ENCODE assay signal across 20 mouse cellular contexts in the genomic region with DNA sequence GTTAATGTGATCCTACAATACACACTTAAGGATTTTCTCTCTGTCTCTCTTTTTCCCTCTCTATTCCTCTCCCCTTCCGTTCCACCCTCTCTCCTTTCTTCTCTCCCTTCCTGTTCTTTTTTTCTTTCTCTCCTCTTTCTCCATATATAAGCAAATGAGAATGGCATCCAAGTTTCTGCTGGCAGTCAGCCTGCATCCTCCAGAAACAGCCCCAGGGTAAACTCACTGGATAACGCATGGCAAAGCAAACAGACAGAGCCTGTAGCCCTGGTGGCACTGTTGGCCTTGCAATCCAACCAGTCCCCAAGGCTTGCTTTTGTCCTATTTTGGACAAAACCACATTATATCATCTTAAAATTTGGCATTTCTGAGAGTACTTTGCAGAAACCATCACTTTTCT. TPM values are rescaled to one million over a fixed set of nuclear protein-coding genes. Genes with fewer than 3 reads are reported as not detected.
A peak's percentile ranks its signal among the peaks of the same experiment; 100 is the strongest.
DNase-seq lines count a peak whose midpoint lies in the region; ATAC-seq and TF ChIP-seq lines count a peak whose summit lies in the region.
"Had no signal": no experiment of that assay in that cellular context is flagged by ENCODE, and none has a peak within 500 bp of the region (broad histone marks: within the 10 kb centered on the region; RNA-seq: fewer than 3 reads in every experiment).

No protein-coding gene starts in this region.

- H3K4me1 ChIP-seq in kidney, embryonic 15.5 days: peaks cover 13% of the 10 kb centered on the region; the same call in 1 of the 2 replicates
- 0 out of 2 replicates have a peak, but pooled peaks cover 6% of the 10 kb centered on the region for H3K4me1 ChIP-seq in stomach, embryonic 15.5 days
- H3K4me1 ChIP-seq in stomach, postnatal 0 days (replicated peaks; ENCODE audit: control insufficient read depth, insufficient read depth): 0 out of 2 replicates have a peak, but pooled peaks cover 2% of the 10 kb centered on the region
- H3K4me1 ChIP-seq: hindbrain, embryonic 12.5 days had no signal

- no peak overlapping the region for H3K27ac ChIP-seq in kidney, embryonic 15.5 days
- H3K27ac ChIP-seq in stomach, embryonic 15.5 days: no peak overlapping the region
- no peak overlapping the region for H3K27ac ChIP-seq in stomach, postnatal 0 days (replicated peaks)
- H3K27ac ChIP-seq: hindbrain, embryonic 12.5 days; liver, embryonic 15.5 days; midbrain, embryonic 12.5 days had no signal

- no peak overlapping the region for H3K9ac ChIP-seq in kidney, embryonic 15.5 days
- no peak overlapping the region for H3K9ac ChIP-seq in stomach, embryonic 15.5 days
- H3K9ac ChIP-seq in stomach, postnatal 0 days (ENCODE audit: low read length): no peak overlapping the region
- H3K9ac ChIP-seq: hindbrain, embryonic 12.5 days; liver, embryonic 15.5 days; midbrain, embryonic 12.5 days had no signal

- H3K36me3 ChIP-seq in kidney, embryonic 15.5 days: no peaks in the 10 kb centered on the region
- H3K36me3 ChIP-seq in stomach, embryonic 15.5 days: no peaks in the 10 kb centered on the region
- no peaks in the 10 kb centered on the region for H3K36me3 ChIP-seq in stomach, postnatal 0 days (ENCODE audit: control insufficient read depth, insufficient read depth, low read length)
- H3K36me3 ChIP-seq: hindbrain, embryonic 12.5 days; liver, embryonic 15.5 days; midbrain, embryonic 12.5 days had no signal

- peak overlapping the region; percentile 61; the same call in 1 of the 2 replicates for H3K4me2 ChIP-seq in kidney, embryonic 15.5 days
- H3K4me2 ChIP-seq in stomach, embryonic 15.5 days: peak overlapping the region; percentile 58; the same call in 1 of the 2 replicates
- H3K4me2 ChIP-seq in stomach, postnatal 0 days (replicated peaks; ENCODE audit: low read depth): no peak overlapping the region

- H3K4me3 ChIP-seq in kidney, embryonic 15.5 days (replicated peaks): no peak overlapping the region
- H3K4me3 ChIP-seq in stomach, embryonic 15.5 days (replicated peaks): no peak overlapping the region
- H3K4me3 ChIP-seq in stomach, postnatal 0 days (ENCODE audit: low read depth, low read length): no peak overlapping the region
- H3K4me3 ChIP-seq: midbrain, embryonic 12.5 days; myocyte had no signal

- TF ChIP-seq CTCF in stomach, postnatal 0 days (IDR thresholded peaks at IDR 0.05; ENCODE audit: low read depth): no peak

- TF ChIP-seq EP300 in stomach, postnatal 0 days (optimal IDR thresholded peaks at IDR 0.05): no peak

- peak; percentile 62 for DNase-seq in heart, adult 11 months
- DNase-seq in heart, adult 9 months (ENCODE audit: low spot score in 2 of 2): no peak
- no peak for DNase-seq in kidney, postnatal 10 days
- no peak for DNase-seq in stomach, postnatal 0 days (ENCODE audit: low spot score)
- DNase-seq in spleen, adult 18-20 months: no peak
- DNase-seq: adrenal gland, postnatal 14 days; cerebellum, adult 9-11 months; kidney, adult 11 months; kidney, postnatal 36 days; lung, postnatal 4 days; thymus, adult 2 months had no signal

- no peak for ATAC-seq in kidney, embryonic 15.5 days (replicated peaks; ENCODE audit: low FRiP score)
- no peak for ATAC-seq in stomach, embryonic 15.5 days (ENCODE audit: insufficient read depth, low FRiP score, low read depth)
- no peak for ATAC-seq in stomach, postnatal 0 days (ENCODE audit: low FRiP score, low TSS enrichment)

- H3K9me3 ChIP-seq in kidney, embryonic 15.5 days (replicated peaks): no peaks in the 10 kb centered on the region
- no peaks in the 10 kb centered on the region for H3K9me3 ChIP-seq in stomach, embryonic 15.5 days
- no peaks in the 10 kb centered on the region for H3K9me3 ChIP-seq in stomach, postnatal 0 days (ENCODE audit: control insufficient read depth, low read length)
- H3K9me3 ChIP-seq: hindbrain, embryonic 12.5 days; liver, embryonic 15.5 days; midbrain, embryonic 12.5 days had no signal

- H3K27me3 ChIP-seq in kidney, embryonic 15.5 days: peaks cover 8% of the 10 kb centered on the region; the same call in 1 of the 2 replicates
- no peaks in the 10 kb centered on the region for H3K27me3 ChIP-seq in stomach, embryonic 15.5 days (replicated peaks)
- no peaks in the 10 kb centered on the region for H3K27me3 ChIP-seq in stomach, postnatal 0 days (ENCODE audit: control insufficient read depth, insufficient read depth, low read length)

- 45% methylated on average over 2 of the region's 2 CpGs for WGBS in kidney, embryonic 15.5 days
- 40% methylated on average over 2 of the region's 2 CpGs for WGBS in stomach, embryonic 15.5 days
- WGBS in stomach, postnatal 0 days: 21% methylated on average over 2 of the region's 2 CpGs

RNA-seq across cellular contexts. Expression of a gene that starts 9.6 kb away (rescaled TPM):
- polyA plus RNA-seq in kidney, embryonic 15.5 days (2015; fragmentation: Nextera tagmentation; extraction: Ambion mirVana): 0.05 TPM in 2 replicates
- 0.18 and 0.19 TPM in 2 replicates for polyA plus RNA-seq in stomach, embryonic 15.5 days (2015; fragmentation: Nextera tagmentation; extraction: Ambion mirVana)
- 0.33 and 0.34 TPM in 2 replicates for polyA plus RNA-seq in stomach, postnatal 0 days (2015; fragmentation: Nextera tagmentation; extraction: Ambion mirVana)
- polyA plus RNA-seq: CD4-positive, CD25-positive, alpha-beta regulatory T cell, adult 4 months; gonadal fat pad, adult 2 months; limb, embryonic 11.5 days; liver, embryonic 15.5 days; myocyte had no signal

RNA-seq across cellular contexts. Expression of a gene that starts 21.2 kb away (rescaled TPM):
- 64.6 and 70.7 TPM in 2 replicates for polyA plus RNA-seq in kidney, embryonic 15.5 days (2015; fragmentation: Nextera tagmentation; extraction: Ambion mirVana)
- polyA plus RNA-seq in stomach, embryonic 15.5 days (2015; fragmentation: Nextera tagmentation; extraction: Ambion mirVana): 51.7 and 64.3 TPM in 2 replicates
- polyA plus RNA-seq in stomach, postnatal 0 days (2015; fragmentation: Nextera tagmentation; extraction: Ambion mirVana): 30.2 and 33.5 TPM in 2 replicates

RNA-seq across cellular contexts. Expression of a gene that starts 40.7 kb away (rescaled TPM):
- 185 and 190 TPM in 2 replicates for polyA plus RNA-seq in kidney, embryonic 15.5 days (2015; fragmentation: Nextera tagmentation; extraction: Ambion mirVana)
- polyA plus RNA-seq in stomach, embryonic 15.5 days (2015; fragmentation: Nextera tagmentation; extraction: Ambion mirVana): 170 and 178 TPM in 2 replicates
- 33.0 and 40.4 TPM in 2 replicates for polyA plus RNA-seq in stomach, postnatal 0 days (2015; fragmentation: Nextera tagmentation; extraction: Ambion mirVana)

RNA-seq across cellular contexts. Expression of a gene that starts 55.5 kb away (rescaled TPM):
- polyA plus RNA-seq in kidney, embryonic 15.5 days (2015; fragmentation: Nextera tagmentation; extraction: Ambion mirVana): 1.2 and 1.8 TPM in 2 replicates
- polyA plus RNA-seq in stomach, embryonic 15.5 days (2015; fragmentation: Nextera tagmentation; extraction: Ambion mirVana): 2.2 TPM in 2 replicates
- 3.0 and 4.0 TPM in 2 replicates for polyA plus RNA-seq in stomach, postnatal 0 days (2015; fragmentation: Nextera tagmentation; extraction: Ambion mirVana)
- polyA plus RNA-seq: midbrain, embryonic 12.5 days had no signal

RNA-seq across cellular contexts. Expression of a gene that starts 55.5 kb away (rescaled TPM):
- 289 and 314 TPM in 2 replicates for polyA plus RNA-seq in kidney, embryonic 15.5 days (2015; fragmentation: Nextera tagmentation; extraction: Ambion mirVana)
- polyA plus RNA-seq in stomach, embryonic 15.5 days (2015; fragmentation: Nextera tagmentation; extraction: Ambion mirVana): 291 and 311 TPM in 2 replicates
- polyA plus RNA-seq in stomach, postnatal 0 days (2015; fragmentation: Nextera tagmentation; extraction: Ambion mirVana): 168 and 186 TPM in 2 replicates
